Mouse (Mus musculus) ovary, postnatal 36 days (tissue): Measurements from ENCODE around the gene Map3k5.

Source experiments
- DNase-seq: peaks from one replicate; pipeline ENCODE4 v3.0.0; 2022; ENCODE audit warnings: low spot score, mixed read lengths

Gene Map3k5

GRCm38 (mm10) chr10:20006333-20007093, 72.2 kb downstream of the Map3k5 start:
- DNase-seq = no peak

GRCm38 (mm10) chr10:20009310-20009709, 75.0 kb downstream of the Map3k5 start:
- DNase-seq = no peak

GRCm38 (mm10) chr10:20010018-20010417, 75.7 kb downstream of the Map3k5 start:
- no peak for DNase-seq

GRCm38 (mm10) chr10:20018406-20018805, 84.1 kb downstream of the Map3k5 start:
- no peak for DNase-seq

- DNase-seq = no peak
Observed at GRCm38 (mm10) chr10:20018806-20019205, 84.5 kb downstream of the Map3k5 start.

- no peak for DNase-seq
Observed at GRCm38 (mm10) chr10:20021256-20021655, 87.0 kb downstream of the Map3k5 start.

GRCm38 (mm10) chr10:20021670-20022468, 87.6 kb downstream of the Map3k5 start:
- DNase-seq = no peak

GRCm38 (mm10) chr10:20022608-20023340, 88.5 kb downstream of the Map3k5 start:
- DNase-seq = no peak

GRCm38 (mm10) chr10:20023524-20023923, 89.3 kb downstream of the Map3k5 start:
- DNase-seq = no peak

GRCm38 (mm10) chr10:20024891-20025290, 90.6 kb downstream of the Map3k5 start:
- DNase-seq = no peak

- DNase-seq = no peak
Observed at GRCm38 (mm10) chr10:20025781-20026520, 91.7 kb downstream of the Map3k5 start.

GRCm38 (mm10) chr10:20030703-20031102, 96.4 kb downstream of the Map3k5 start:
- DNase-seq = no peak

GRCm38 (mm10) chr10:20031936-20032335, 97.7 kb downstream of the Map3k5 start:
- peak; percentile 68 for DNase-seq

GRCm38 (mm10) chr10:20036375-20036774, 102.1 kb downstream of the Map3k5 start:
- DNase-seq = no peak

GRCm38 (mm10) chr10:20036846-20037245, 102.6 kb downstream of the Map3k5 start:
- DNase-seq = no peak

GRCm38 (mm10) chr10:20039531-20039930, 105.3 kb downstream of the Map3k5 start:
- no peak for DNase-seq

- peak; percentile 58 for DNase-seq
Observed at GRCm38 (mm10) chr10:20040116-20040515, 105.8 kb downstream of the Map3k5 start.

- no peak for DNase-seq
Observed at GRCm38 (mm10) chr10:20040677-20041076, 106.4 kb downstream of the Map3k5 start.

- DNase-seq = no peak
Observed at GRCm38 (mm10) chr10:20042081-20042480, 107.8 kb downstream of the Map3k5 start.

GRCm38 (mm10) chr10:20044051-20044450, 109.8 kb downstream of the Map3k5 start:
- DNase-seq = no peak

- DNase-seq = no peak
Observed at GRCm38 (mm10) chr10:20045733-20046495, 111.6 kb downstream of the Map3k5 start.
